Mouse (Mus musculus): ENCODE data around the gene Mymk.

The Mymk gene

DNA sequence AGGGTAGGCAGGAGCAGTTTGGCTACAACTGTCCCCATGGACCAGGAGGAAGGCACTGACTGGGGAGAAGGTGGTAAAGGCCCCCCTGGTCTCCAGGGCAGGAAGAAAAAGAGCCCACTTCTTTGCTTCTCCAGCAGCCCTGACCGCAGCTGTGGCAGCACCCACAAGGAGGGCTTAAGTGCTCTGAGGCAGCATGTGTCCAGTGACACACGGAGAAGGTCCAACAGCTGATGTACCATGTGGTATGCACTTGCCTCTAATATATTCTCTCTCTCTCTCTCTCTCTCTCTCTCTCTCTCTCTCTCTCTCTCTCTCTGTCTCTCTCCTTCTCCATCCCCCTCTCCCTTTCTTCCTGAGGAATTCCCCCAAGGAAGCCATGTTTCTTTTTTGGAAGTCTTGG lies at the start of gene Mymk:
Gene Mymk, minus strand, starts transcription at position 202 of the 400 bp plus-strand sequence.
- no peak for DNase-seq (ENCODE audit: low spot score)

GRCm38 (mm10) chr2:27120241-27120641 lies 48.3 kb upstream of the Mymk start:
- no peak for DNase-seq (ENCODE audit: low spot score)

DNA sequence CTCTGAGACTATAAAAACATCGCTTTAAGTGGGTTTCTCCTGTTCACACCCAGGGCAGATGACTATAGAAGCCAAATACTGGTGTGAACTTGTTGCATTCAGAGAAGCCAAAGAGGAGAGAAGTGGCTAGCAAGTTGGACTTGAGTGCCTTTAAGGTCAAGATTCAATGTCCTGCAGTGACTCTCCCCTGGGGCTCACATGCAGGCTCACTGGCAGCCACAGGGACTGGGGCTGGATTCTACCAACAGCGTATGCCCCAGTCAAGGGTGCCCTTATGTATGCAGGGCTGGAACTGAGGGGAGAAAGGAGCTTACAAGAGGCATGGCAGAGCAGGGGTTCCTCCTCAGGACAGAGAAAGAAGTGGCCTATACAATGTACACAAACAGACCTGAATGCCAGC lies 47.8 kb upstream of the Mymk start:
- no peak for DNase-seq (ENCODE audit: low spot score)

GRCm38 (mm10) chr2:27118452-27118851 lies 46.5 kb upstream of the Mymk start:
- no peak for DNase-seq (ENCODE audit: low spot score)

GRCm38 (mm10) chr2:27114169-27114568 lies 42.2 kb upstream of the Mymk start:
- DNase-seq (ENCODE audit: low spot score): no peak

GRCm38 (mm10) chr2:27112585-27112984 lies 40.6 kb upstream of the Mymk start:
- DNase-seq (ENCODE audit: low spot score): no peak

GRCm38 (mm10) chr2:27109052-27109451 lies 37.1 kb upstream of the Mymk start:
- DNase-seq (ENCODE audit: low spot score): no peak

GRCm38 (mm10) chr2:27108144-27108543 lies 36.2 kb upstream of the Mymk start:
- DNase-seq (ENCODE audit: low spot score): no peak

DNA sequence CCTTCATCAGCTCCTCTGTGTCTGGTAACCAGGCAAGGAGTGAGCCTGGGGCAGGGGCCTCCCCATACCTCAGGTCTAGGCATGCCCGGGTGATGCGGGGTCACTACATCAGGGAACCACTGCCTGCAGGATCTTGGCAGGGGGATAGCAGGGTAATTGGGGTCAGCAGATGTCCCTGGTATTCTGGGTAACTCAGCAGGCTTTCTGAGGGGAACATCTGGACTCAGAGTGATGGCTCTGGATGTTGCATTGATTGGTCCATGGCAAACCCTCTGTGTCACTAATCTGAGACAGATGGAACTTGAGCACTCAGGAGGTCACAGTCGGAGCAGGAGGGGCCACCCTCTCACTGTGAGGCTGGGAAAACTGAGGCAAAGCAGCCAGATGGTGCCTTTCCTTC lies 34.8 kb upstream of the Mymk start:
- DNase-seq (ENCODE audit: low spot score): no peak

- DNase-seq (ENCODE audit: low spot score): no peak
Observed at GRCm38 (mm10) chr2:27103554-27103953, 31.6 kb upstream of the Mymk start.

GRCm38 (mm10) chr2:27097776-27098175 lies 25.8 kb upstream of the Mymk start:
- DNase-seq (ENCODE audit: low spot score): no peak

DNA sequence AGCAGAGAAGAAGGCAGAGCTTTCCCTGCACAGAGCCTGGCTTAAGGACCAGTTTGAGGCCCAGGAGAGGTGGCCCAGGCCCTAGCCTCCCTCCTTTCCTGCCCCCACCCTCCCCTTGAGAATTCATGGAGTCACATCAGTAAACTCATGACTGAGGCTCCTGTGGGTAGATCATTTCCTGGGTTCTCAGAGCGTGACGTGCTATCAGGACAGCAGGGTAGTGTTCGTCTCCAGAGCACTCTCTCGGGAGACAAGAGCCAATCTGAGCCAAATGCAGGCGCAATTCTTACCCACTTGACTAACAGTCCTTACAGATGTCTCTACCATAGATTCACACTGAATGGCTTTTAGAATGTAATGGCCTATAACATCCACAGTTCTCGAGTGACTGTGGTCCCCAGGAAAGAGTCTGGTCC lies 25.3 kb upstream of the Mymk start:
- no peak for DNase-seq (ENCODE audit: low spot score)

GRCm38 (mm10) chr2:27096341-27096981 lies 24.5 kb upstream of the Mymk start:
- no peak for DNase-seq (ENCODE audit: low spot score)

DNA sequence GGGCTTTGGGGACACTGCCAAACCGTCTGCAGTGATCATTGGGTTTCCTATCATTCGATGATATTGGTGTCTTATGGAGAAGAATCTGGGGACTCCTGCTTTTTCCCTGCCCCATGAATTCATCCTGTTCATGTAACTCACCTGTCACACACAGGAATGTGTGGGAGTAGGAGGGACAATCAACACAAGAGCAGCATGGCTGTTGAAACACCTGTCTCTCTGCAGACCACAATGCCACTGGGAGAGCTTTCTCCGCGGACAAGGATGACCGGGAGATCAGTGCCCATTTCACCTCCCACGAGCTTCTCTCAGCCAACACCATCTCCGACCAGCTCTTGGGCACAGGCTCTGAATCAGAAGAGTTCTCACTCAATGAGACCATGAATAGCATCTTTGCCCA lies 23.2 kb upstream of the Mymk start:
- no peak for DNase-seq (ENCODE audit: low spot score)

DNA sequence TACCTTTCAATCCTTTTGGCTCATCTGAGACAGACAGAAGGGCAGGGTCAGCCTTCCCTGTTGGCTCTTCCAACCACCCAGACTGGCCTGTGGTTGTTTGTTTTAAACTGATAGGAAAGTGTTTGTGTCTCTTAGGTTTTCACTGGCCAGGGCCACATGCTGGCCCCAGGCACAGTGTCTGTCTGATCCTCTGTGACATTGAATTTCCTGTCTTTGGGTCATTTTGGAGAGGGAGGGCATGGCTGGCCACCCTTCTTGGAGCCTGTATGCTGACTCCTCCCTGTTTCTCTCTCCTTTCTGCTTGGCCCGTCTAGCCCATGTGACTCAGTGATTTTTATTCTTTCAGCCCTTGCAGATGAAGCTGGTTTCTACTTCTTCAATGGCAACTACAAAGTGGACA lies 17.3 kb upstream of the Mymk start:
- DNase-seq (ENCODE audit: low spot score): no peak

GRCm38 (mm10) chr2:27088700-27089099 lies 16.7 kb upstream of the Mymk start:
- no peak for DNase-seq (ENCODE audit: low spot score)

DNA sequence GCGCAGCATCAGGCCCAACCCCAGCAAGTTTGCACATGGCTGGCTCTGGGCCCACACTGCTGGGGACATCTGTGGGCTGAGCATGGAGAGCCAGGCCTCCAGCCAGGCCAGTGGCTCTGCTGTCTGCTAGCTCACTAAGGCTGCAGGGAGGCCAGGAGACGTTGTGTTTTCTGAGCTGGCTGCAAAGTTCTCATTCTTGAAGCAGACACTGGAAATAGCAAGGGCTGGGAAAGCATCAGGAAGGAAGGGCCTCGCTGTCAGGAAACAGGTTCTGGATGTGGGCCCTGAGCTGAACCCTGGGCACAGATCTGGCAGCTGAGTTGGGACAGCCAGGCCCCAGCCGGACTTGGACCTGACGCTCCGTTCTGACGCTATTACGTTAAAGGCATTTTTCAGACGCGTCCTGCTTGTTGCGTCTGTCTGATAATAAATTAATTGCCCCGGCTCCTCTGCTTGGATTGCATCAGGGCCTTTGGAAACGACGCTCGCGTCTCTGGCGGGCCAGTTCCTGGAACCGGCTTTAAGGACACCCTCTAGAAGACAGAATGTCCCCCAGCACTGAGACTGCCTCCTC lies 16.2 kb upstream of the Mymk start:
- no peak for DNase-seq (ENCODE audit: low spot score)

DNA sequence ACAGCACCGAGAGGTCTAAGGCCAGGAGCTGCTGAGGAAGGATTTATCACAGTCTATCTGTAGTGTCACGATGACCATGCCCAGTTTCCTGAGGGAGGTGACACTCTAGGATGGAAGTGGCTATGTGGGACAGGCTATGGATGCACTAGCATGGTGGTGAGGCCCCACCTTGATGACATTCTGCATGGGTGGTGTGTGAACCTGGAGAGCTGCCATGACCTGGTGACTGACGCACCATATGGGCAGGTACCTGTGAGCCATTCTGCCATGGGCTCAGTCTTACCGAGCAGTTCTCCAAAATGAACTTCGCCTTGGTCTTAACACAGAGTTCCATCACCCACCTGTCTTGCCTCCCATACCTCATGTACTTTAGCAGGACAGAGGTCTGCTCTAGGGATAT lies 15.6 kb upstream of the Mymk start:
- no peak for DNase-seq (ENCODE audit: low spot score)

GRCm38 (mm10) chr2:27086483-27087010 lies 14.6 kb upstream of the Mymk start:
- no peak for DNase-seq (ENCODE audit: low spot score)

DNA sequence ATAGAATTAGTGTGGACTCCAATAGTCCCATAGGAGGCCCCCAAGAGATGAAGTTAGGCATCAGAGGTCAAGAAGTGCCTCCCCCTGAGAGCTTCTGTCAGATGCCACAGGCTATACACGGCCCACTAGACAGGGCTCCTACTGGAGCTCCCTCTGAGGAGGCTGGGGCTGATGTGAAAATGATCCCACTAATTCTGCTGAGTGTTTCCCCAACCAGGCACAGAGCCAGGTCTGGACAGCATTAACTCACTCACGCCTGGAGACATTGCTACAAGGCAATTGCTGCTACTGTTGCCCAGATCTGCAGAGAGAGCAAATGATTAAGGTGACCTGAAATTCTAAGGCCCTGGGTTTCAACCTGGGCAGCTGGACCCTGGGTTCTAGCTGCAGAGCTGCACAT lies 13.8 kb upstream of the Mymk start:
- DNase-seq (ENCODE audit: low spot score): no peak

DNA sequence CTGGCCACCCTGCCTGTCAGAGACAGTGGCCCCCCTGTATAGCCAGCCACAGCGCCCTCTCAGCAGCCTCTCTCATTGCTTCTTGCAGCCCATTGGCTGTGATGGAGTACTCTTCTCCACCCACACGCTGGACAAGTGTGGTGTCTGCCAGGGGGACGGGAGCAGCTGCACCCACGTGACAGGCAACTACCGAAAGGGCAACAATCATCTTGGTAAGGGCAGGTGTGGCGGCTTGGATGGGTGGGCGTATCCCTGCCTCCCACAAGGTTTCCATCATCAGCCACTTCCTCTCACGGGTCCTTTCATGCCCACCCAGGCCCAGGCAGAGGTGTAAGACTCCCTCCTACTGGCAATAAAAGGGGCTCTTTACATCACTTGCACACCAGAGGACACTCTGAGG lies 13.0 kb upstream of the Mymk start:
- no peak for DNase-seq (ENCODE audit: low spot score)

DNA sequence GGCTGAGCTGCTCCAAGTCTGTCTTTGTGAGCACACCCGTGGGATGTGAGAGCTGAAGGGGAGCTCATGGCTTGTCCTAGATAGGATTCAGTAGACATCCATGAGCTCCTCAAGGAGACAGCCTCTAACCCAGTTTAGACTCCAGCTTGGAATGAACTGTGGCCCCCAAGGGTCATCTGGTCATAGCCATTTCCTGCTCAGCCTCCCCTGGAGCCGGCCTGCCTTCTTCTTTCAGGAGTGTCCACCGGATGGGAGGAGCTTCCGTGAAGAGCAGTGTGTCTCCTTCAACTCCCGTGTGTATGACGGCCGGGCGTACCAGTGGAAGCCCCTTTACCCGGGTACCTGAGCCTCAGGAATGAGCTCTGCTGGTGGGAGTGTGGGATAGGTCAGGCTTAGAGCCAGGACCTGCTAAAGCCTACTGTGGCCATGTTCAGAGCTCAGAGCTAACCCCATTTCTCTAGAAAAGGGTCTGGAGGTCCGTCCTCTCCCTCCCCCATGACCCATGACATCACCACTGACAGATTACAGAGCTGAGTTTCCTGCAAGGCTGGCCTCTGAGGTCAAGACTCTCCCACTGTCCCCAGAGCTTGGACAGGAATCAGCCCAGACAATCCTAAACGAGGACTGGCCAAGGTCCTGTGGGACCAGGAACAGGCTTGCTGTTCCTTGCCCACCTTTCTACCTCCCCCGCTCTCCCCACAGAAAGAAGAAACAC lies 11.9 kb upstream of the Mymk start:
- DNase-seq (ENCODE audit: low spot score): no peak

GRCm38 (mm10) chr2:27079649-27080048 lies 7.7 kb upstream of the Mymk start:
- DNase-seq (ENCODE audit: low spot score): no peak

Data from c-Kit-positive CD71-positive TER-119-positive erythroid progenitor cells, embryonic 14.5 days (primary cell).